Mouse (Mus musculus): ENCODE results near the gene Odf2. TPM values are rescaled to one million over a fixed set of nuclear protein-coding genes. Genes with fewer than 3 reads are reported as not detected.
"Not testable (repeated sequence)": the region's sequence is repeated elsewhere in the genome, so short reads cannot be mapped to it uniquely, and the experiment has no call there.

Gene Odf2
- polyA plus RNA-seq, 1 experiment from 2014 or later: 80.5 TPM

DNA sequence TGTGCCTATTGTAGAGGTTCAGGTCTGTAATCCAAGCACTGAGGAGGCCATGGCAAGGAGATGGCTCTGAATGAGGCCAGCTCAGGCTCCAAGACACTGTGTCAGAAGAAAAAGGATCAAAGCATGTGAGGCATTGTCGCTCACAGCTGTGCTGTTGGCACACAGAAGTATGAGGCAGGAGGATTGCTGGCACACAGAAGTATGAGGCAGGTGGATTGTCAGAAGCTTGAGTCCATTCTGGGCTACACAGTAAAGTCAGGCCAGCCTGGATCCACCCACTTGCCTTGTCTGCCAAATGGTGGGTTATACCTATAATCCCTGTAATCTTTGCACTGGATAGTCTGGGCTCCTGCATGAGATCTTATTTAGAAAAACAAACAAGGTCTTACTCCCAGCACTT, 9.1 kb downstream of the Odf2 start:
- Histone ChIP-seq H3K4me2 (ENCODE audit: low read depth, severe bottlenecking) (no peak overlapping the region), H3K9me3 (ENCODE audit: control insufficient read depth, low read length) (no peaks in the 10 kb centered on the region), H3K27me3 (ENCODE audit: control insufficient read depth, insufficient read depth, low read length) (no peaks in the 10 kb centered on the region), H3K4me1 (ENCODE audit: control insufficient read depth, insufficient read depth, low read length) (no peaks in the 10 kb centered on the region), H3K4me3 (ENCODE audit: low read depth, low read length) (no peak overlapping the region), H3K36me3 (ENCODE audit: control insufficient read depth, insufficient read depth, low read length) (peaks cover 43% of the 10 kb centered on the region), H3K9ac (ENCODE audit: low read length) (no peak overlapping the region), H3K27ac (replicated peaks; ENCODE audit: low read depth, low read length) (no peak overlapping the region)
- WGBS: 96% methylated on average over 1 of the region's 1 CpGs
- no peak for ATAC-seq (ENCODE audit: insufficient number of reproducible peaks, low FRiP score, low TSS enrichment, low read depth)
- DNase-seq (ENCODE audit: low spot score): no peak

DNA sequence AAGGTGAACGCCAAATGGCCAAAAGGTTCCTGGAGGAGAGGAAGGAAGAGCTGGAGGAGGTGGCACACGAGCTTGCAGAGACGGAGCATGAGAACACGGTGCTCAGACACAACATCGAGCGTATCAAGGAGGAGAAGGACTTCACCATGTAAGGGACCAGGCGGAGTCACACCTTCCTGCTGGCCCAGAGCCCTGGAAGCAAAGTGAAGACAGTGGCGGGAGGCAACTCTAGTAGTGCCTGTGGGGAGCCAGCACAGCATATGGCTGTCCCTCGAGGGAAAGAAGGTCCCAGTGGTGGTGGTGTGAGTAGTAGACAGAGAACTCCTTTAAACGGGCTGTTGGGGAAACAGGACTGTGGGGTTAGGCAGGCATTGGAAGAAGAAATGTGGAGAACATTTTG, 13.2 kb downstream of the Odf2 start:
- Histone ChIP-seq H3K4me2 (ENCODE audit: low read depth, severe bottlenecking) (no peak overlapping the region), H3K36me3 (ENCODE audit: control insufficient read depth, insufficient read depth, low read length) (peaks cover 31% of the 10 kb centered on the region; the same call in 1 of the 2 replicates), H3K4me3 (ENCODE audit: low read depth, low read length) (no peak overlapping the region), H3K27ac (replicated peaks; ENCODE audit: low read depth, low read length) (no peak overlapping the region), H3K27me3 (ENCODE audit: control insufficient read depth, insufficient read depth, low read length) (no peaks in the 10 kb centered on the region), H3K9ac (ENCODE audit: low read length) (no peak overlapping the region), H3K4me1 (ENCODE audit: control insufficient read depth, insufficient read depth, low read length) (no peaks in the 10 kb centered on the region), H3K9me3 (ENCODE audit: control insufficient read depth, low read length) (no peaks in the 10 kb centered on the region)
- 93% methylated on average over 10 of the region's 10 CpGs for WGBS
- ATAC-seq (ENCODE audit: insufficient number of reproducible peaks, low FRiP score, low TSS enrichment, low read depth) (no peak), DNase-seq (ENCODE audit: low spot score) (no peak)

DNA sequence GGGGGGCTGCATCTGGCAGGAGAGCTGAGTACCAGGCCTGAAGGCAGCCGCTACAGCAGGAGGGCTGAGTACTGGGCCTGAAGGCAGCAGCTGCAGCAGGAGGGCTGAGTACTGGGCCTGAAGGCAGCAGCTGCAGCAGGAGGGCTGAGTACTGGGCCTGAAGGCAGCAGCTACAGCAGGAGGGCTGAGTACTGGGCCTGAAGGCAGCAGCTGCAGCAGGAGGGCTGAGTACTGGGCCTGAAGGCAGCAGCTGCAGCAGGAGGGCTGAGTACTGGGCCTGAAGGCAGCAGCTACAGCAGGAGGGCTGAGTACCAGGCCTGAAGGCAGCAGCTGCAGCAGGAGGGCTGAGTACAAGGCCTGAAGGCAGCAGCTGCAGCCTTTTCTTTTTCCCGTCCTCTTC, 19.1 kb downstream of the Odf2 start:
- not testable (repeated sequence) for H3K4me1 ChIP-seq (ENCODE audit: control insufficient read depth, insufficient read depth, low read length); H3K27me3 ChIP-seq (ENCODE audit: control insufficient read depth, insufficient read depth, low read length); H3K4me3 ChIP-seq (ENCODE audit: low read depth, low read length); ATAC-seq (ENCODE audit: insufficient number of reproducible peaks, low FRiP score, low TSS enrichment, low read depth); H3K4me2 ChIP-seq (ENCODE audit: low read depth, severe bottlenecking); H3K9me3 ChIP-seq (ENCODE audit: control insufficient read depth, low read length); DNase-seq (ENCODE audit: low spot score); H3K27ac ChIP-seq (replicated peaks; ENCODE audit: low read depth, low read length); H3K9ac ChIP-seq (ENCODE audit: low read length)
- 74% methylated on average over 2 of the region's 2 CpGs for WGBS
- peaks cover 25% of the 10 kb centered on the region; the same call in 1 of the 2 replicates for H3K36me3 ChIP-seq (ENCODE audit: control insufficient read depth, insufficient read depth, low read length)

DNA sequence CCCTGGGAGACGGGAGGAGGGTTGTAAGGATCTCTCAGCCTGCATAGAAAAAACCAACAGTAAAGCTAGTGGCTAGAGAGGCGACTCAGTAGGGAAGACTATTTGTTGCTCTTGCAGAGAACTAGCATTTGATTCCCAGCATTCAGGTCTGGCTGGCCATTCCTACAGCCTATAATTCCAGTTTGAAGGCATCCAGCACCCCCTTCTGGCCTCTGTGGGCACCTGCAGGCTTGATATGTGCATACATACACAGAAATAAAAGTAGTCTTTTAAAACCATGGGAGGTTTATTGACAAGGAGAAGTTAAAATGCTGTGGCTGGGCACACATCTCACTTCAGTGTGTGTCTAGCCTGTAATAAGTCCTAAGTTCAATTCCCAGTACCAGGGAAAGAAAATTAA, 21.0 kb downstream of the Odf2 start:
- no peaks in the 10 kb centered on the region for H3K9me3 ChIP-seq (ENCODE audit: control insufficient read depth, low read length)
- no peak for ATAC-seq (ENCODE audit: insufficient number of reproducible peaks, low FRiP score, low TSS enrichment, low read depth)
- WGBS: 94% methylated on average over 2 of the region's 2 CpGs
- no peak overlapping the region for H3K4me3 ChIP-seq (ENCODE audit: low read depth, low read length)
- no peak for DNase-seq (ENCODE audit: low spot score)
- H3K4me1 ChIP-seq (ENCODE audit: control insufficient read depth, insufficient read depth, low read length): no peaks in the 10 kb centered on the region
- H3K27me3 ChIP-seq (ENCODE audit: control insufficient read depth, insufficient read depth, low read length): no peaks in the 10 kb centered on the region
- peaks cover 27% of the 10 kb centered on the region for H3K36me3 ChIP-seq (ENCODE audit: control insufficient read depth, insufficient read depth, low read length)
- H3K4me2 ChIP-seq (ENCODE audit: low read depth, severe bottlenecking): no peak overlapping the region
- no peak overlapping the region for H3K9ac ChIP-seq (ENCODE audit: low read length)
- H3K27ac ChIP-seq (replicated peaks; ENCODE audit: low read depth, low read length): no peak overlapping the region

DNA sequence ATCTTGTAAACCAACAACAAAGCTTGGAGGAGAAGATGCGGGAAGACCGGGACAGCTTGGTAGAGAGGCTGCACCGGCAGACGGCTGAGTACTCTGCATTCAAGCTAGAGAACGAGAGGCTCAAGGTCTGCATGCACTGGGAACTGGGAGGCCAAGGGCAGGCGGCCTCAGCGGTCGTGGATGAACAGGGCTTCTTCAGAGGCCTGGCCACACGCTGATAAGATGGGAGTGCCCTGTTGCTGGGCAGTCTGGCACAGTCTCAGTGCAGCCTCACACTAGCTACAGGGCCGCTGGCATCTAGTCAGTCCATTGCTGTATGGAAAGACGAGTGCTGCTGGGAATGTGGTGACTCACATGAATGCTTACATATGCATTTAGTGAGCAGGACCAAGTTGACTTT, 28.6 kb downstream of the Odf2 start:
- H3K4me3 ChIP-seq (ENCODE audit: low read depth, low read length): no peak overlapping the region
- H3K9me3 ChIP-seq (ENCODE audit: control insufficient read depth, low read length): no peaks in the 10 kb centered on the region
- H3K36me3 ChIP-seq (ENCODE audit: control insufficient read depth, insufficient read depth, low read length): peaks cover 27% of the 10 kb centered on the region
- H3K27ac ChIP-seq (replicated peaks; ENCODE audit: low read depth, low read length): no peak overlapping the region
- H3K27me3 ChIP-seq (ENCODE audit: control insufficient read depth, insufficient read depth, low read length): no peaks in the 10 kb centered on the region
- WGBS: 93% methylated on average over 11 of the region's 11 CpGs
- H3K4me2 ChIP-seq (ENCODE audit: low read depth, severe bottlenecking): no peak overlapping the region
- ATAC-seq (ENCODE audit: insufficient number of reproducible peaks, low FRiP score, low TSS enrichment, low read depth): no peak
- H3K9ac ChIP-seq (ENCODE audit: low read length): no peak overlapping the region
- no peak for DNase-seq (ENCODE audit: low spot score)
- no peaks in the 10 kb centered on the region for H3K4me1 ChIP-seq (ENCODE audit: control insufficient read depth, insufficient read depth, low read length)

DNA sequence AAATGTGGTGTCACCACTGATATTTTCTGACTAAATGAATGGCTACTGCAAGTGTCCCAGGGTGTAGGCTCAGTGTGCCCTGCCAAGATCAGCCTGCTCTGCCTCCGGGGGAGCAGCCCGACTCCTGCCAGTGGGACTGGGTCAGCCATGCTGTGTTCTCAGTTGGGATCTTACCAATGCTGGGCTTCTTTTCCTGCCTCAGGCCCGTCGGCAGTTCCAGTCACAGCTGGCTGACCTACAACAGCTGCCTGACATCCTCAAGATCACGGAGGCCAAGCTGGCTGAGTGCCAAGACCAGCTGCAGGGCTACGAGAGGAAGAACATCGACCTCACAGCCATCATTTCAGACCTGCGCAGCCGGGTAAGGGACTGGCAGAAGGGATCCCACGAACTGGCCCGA, 33.0 kb downstream of the Odf2 start:
- DNase-seq (ENCODE audit: low spot score) (peak; percentile 27), ATAC-seq (ENCODE audit: insufficient number of reproducible peaks, low FRiP score, low TSS enrichment, low read depth) (no peak)
- H3K36me3 ChIP-seq (ENCODE audit: control insufficient read depth, insufficient read depth, low read length): peaks cover 31% of the 10 kb centered on the region
- H3K9ac ChIP-seq (ENCODE audit: low read length): no peak overlapping the region
- no peak overlapping the region for H3K4me2 ChIP-seq (ENCODE audit: low read depth, severe bottlenecking)
- H3K27ac ChIP-seq (replicated peaks; ENCODE audit: low read depth, low read length): no peak overlapping the region
- WGBS: 85% methylated on average over 11 of the region's 11 CpGs
- H3K4me1 ChIP-seq (ENCODE audit: control insufficient read depth, insufficient read depth, low read length): no peaks in the 10 kb centered on the region
- H3K4me3 ChIP-seq (ENCODE audit: low read depth, low read length): no peak overlapping the region
- H3K27me3 ChIP-seq (ENCODE audit: control insufficient read depth, insufficient read depth, low read length): no peaks in the 10 kb centered on the region
- H3K9me3 ChIP-seq (ENCODE audit: control insufficient read depth, low read length): no peaks in the 10 kb centered on the region

DNA sequence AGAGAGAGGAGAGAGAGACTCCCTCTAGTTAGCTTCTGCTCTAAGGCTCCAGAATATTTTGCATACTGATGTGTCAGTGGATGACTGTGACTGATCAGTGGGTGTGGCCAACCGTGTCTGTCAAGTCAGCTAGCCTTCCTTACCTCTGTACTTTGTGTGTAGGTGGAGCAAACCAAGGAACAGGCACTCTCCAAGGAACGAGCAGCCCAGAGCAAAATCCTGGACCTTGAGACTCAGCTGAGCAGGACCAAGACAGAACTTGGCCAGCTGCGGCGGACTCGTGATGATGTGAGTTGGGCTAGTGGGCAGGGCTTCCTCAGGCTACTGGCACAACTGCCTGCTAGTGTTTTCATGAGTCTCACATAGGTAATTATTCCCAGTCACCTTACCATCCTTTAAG, 37.5 kb downstream of the Odf2 start:
- WGBS: 93% methylated on average over 5 of the region's 5 CpGs
- Histone ChIP-seq H3K9me3 (ENCODE audit: control insufficient read depth, low read length) (no peaks in the 10 kb centered on the region), H3K9ac (ENCODE audit: low read length) (no peak overlapping the region), H3K27me3 (ENCODE audit: control insufficient read depth, insufficient read depth, low read length) (no peaks in the 10 kb centered on the region), H3K4me3 (ENCODE audit: low read depth, low read length) (no peak overlapping the region), H3K27ac (replicated peaks; ENCODE audit: low read depth, low read length) (no peak overlapping the region), H3K4me1 (ENCODE audit: control insufficient read depth, insufficient read depth, low read length) (no peaks in the 10 kb centered on the region), H3K36me3 (ENCODE audit: control insufficient read depth, insufficient read depth, low read length) (peaks cover 22% of the 10 kb centered on the region), H3K4me2 (ENCODE audit: low read depth, severe bottlenecking) (no peak overlapping the region)
- no peak for ATAC-seq (ENCODE audit: insufficient number of reproducible peaks, low FRiP score, low TSS enrichment, low read depth)
- DNase-seq (ENCODE audit: low spot score): no peak

DNA sequence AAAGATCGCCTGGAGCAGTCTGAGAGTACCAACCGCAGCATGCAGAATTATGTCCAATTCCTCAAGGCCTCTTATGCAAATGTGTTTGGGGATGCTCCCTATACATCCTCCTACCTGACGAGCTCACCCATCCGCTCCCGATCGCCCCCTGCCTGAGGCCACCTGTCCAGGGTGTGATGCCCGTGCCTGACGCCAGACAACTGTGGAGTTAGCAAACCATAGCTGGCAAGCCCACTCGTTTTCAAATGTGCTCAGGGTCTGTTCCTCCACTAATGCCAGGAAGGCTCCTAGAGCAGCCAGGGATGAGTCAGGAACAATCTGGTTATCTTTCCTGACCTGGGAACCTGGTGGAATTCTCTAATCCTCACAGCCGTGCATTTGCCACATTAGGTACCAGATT, 41.5 kb downstream of the Odf2 start:
- Histone ChIP-seq H3K27ac (replicated peaks; ENCODE audit: low read depth, low read length) (no peak overlapping the region), H3K4me3 (ENCODE audit: low read depth, low read length) (no peak overlapping the region), H3K36me3 (ENCODE audit: control insufficient read depth, insufficient read depth, low read length) (peaks cover 3% of the 10 kb centered on the region), H3K4me2 (ENCODE audit: low read depth, severe bottlenecking) (no peak overlapping the region), H3K4me1 (ENCODE audit: control insufficient read depth, insufficient read depth, low read length) (no peaks in the 10 kb centered on the region), H3K9me3 (ENCODE audit: control insufficient read depth, low read length) (no peaks in the 10 kb centered on the region), H3K9ac (ENCODE audit: low read length) (no peak overlapping the region), H3K27me3 (ENCODE audit: control insufficient read depth, insufficient read depth, low read length) (no peaks in the 10 kb centered on the region)
- ATAC-seq (ENCODE audit: insufficient number of reproducible peaks, low FRiP score, low TSS enrichment, low read depth) (no peak), DNase-seq (ENCODE audit: low spot score) (no peak)
- WGBS: 86% methylated on average over 10 of the region's 10 CpGs

DNA sequence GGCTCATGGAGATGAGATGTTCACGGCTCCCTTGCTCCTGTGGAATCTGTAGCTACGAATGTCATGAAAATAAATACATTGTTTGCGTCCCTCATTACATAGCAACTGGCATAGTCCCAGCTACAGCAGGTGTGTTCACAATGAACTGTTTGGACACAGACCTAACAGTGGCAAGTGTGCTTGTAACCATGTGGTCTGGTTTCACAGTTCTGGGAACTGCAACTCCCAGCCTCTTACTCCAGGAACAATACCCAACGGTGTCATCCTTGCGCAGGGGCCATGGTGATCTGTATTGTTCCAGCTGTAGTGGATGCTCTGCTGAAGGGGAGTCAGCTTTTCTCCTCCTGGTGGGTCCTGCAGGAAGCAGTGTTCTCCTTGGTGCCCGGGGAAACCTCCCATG, 42.2 kb downstream of the Odf2 start:
- Histone ChIP-seq H3K36me3 (ENCODE audit: control insufficient read depth, insufficient read depth, low read length) (peaks cover 3% of the 10 kb centered on the region), H3K9ac (ENCODE audit: low read length) (no peak overlapping the region), H3K9me3 (ENCODE audit: control insufficient read depth, low read length) (no peaks in the 10 kb centered on the region), H3K4me2 (ENCODE audit: low read depth, severe bottlenecking) (no peak overlapping the region), H3K27me3 (ENCODE audit: control insufficient read depth, insufficient read depth, low read length) (no peaks in the 10 kb centered on the region), H3K27ac (replicated peaks; ENCODE audit: low read depth, low read length) (no peak overlapping the region), H3K4me1 (ENCODE audit: control insufficient read depth, insufficient read depth, low read length) (0 out of 2 replicates have a peak, but pooled peaks cover 4% of the 10 kb centered on the region), H3K4me3 (ENCODE audit: low read depth, low read length) (no peak overlapping the region)
- no peak for DNase-seq (ENCODE audit: low spot score)
- 91% methylated on average over 6 of the region's 6 CpGs for WGBS
- ATAC-seq (ENCODE audit: insufficient number of reproducible peaks, low FRiP score, low TSS enrichment, low read depth): no peak
